Mouse (Mus musculus): ENCODE measurements at regions not wholly inside any gene's neighbourhood (a gene's known extent, or its start where the extent isn't known, plus 50 kb on each side); places are given as distances from the start of the nearest gene placed in this dataset.
"Not testable (repeated sequence)": the region's sequence is repeated elsewhere in the genome, so short reads cannot be mapped to it uniquely, and the experiment has no call there.

- not testable (repeated sequence) for DNase-seq
These were observed 441.4 kb downstream of the Arl6ip6 start for GRCm38 (mm10) chr2:53632816-53633474.

DNA sequence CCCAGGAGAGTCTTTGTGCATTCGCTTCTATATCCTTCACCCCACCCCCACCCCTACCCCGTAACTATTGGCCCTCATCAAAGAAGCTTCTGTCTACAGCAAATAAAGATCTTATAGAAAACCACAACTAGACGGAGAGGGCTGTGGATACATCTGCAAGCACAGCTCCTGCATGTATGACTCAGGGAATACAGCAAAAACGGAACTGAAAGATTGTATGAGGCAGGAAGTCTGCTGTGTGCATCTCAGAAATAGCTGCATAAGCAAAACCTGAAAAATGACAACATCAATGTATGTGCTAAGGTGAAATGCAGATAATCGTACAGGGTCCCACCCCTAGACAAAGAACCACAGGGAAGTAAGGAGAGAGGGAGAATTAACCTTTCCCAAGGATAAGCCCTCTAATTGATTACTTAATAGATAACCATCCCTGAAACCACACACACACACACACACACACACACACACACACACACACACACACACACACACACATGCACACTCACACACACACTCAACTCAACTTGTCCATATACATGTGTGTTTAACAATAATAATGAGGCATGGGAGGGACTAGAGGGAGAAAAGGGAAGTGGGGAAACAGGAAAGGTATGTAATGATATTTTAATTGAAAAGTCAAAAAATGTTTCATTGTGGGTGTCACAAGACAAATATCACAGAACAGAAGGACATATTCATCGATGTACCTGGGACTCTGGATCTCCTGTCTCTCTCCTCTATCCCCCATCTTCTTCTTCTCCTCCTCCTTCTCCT is 416.6 kb downstream of the Rprm start:
- no peak for DNase-seq

GRCm38 (mm10) chr2:53680350-53681011 is 404.9 kb downstream of the Rprm start:
- DNase-seq: no peak

DNA sequence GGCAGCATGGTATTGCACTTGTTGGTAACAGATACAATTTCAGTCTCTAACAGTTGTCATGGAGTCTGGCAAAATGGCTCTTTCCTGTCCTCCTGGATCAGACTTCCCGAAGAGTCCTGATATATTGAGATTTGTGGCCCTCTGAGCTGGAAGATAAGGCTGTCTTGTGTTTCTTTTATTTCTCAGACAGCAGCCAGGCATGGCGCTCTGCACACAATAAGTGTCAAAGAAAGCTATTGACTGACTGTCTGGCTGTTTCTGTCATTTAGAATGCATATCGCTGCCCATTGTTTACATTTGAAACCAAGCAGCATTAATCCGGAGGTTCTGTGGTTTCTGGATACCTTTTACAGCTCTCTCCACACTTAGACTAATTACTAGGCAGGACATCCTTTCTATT is 402.8 kb downstream of the Rprm start:
- no peak for DNase-seq

GRCm38 (mm10) chr2:53687281-53687680 is 398.1 kb downstream of the Rprm start:
- peak; percentile 25 to 52 for DNase-seq

DNA sequence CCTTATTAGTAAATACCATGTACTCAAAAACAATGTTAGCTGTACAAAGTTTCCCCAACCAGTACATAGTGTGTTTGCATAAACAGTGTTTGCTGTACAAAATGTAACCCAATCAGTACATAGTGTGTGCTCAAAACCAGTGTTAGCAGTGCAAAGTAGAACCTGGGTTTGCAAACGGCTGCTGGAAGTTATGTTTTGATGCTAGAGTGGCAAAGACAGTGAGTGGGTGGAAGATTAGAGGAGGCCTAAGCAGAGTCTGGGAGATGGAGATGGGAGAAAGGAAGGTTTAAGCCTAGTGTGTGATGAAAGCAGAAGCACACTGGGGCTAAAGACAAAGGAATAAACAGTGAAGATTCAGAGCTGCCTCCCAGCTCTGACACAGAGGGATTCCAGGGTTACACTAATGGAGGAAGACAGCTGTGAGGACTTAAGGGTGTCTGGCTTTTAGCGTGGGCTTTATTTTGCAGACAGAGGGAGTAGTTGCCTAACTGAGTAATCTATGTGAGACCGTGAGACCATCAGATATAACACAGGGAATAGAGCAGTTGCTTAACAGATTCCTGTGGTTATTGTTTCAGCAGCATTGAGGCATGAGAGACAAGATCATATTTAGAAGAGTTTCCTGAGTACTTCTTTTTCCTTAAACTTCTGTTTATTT is 396.0 kb downstream of the Rprm start:
- DNase-seq: no peak

GRCm38 (mm10) chr2:53691580-53692118 is 393.7 kb downstream of the Rprm start:
- DNase-seq: no peak

GRCm38 (mm10) chr2:53711213-53711612 is 374.1 kb downstream of the Rprm start:
- DNase-seq: peak; percentile 49 to 55

GRCm38 (mm10) chr2:53713106-53713640 is 372.2 kb downstream of the Rprm start:
- no peak for DNase-seq

DNA sequence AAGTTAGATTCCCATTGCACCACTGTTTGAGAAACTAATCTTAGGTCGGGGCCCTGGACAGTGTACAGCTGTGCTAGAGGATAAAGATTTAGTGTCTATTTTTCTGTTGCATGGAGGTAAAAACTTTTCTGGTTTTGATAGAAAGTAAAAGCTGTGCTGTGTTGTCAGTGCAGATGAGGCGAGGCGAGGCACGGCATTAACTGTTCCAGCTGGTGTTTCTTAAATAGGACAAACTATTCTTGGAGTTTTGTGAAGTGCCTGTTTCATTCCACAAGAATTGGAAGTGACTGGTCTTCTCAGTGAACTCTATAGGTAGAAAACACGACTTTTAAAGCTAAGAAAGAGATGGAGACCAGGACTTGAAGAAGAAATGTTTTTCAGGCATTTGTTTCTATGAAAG is 370.3 kb downstream of the Rprm start:
- DNase-seq: peak; percentile 13 to 15

GRCm38 (mm10) chr2:53723231-53723630 is 362.1 kb downstream of the Rprm start:
- DNase-seq: no peak

DNA sequence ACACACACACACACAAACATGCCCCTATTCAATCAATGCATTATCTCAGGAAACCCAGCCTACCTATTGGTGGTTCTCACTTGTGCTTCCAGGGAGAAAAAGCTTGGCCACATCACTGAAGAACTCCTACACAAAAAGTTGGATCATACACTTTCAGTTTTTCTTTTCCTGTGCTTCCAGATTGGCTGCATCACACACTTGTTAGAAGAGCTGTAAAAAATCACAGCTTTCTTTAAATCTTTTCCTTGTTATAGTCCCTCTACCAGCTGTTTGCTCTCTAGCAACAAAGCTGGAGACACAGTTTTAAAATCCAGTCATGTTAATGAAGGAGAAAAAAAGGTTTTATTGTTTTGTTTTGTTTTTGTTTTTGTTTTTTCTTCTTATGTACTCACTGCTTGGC is 356.7 kb downstream of the Rprm start:
- no peak for DNase-seq

DNA sequence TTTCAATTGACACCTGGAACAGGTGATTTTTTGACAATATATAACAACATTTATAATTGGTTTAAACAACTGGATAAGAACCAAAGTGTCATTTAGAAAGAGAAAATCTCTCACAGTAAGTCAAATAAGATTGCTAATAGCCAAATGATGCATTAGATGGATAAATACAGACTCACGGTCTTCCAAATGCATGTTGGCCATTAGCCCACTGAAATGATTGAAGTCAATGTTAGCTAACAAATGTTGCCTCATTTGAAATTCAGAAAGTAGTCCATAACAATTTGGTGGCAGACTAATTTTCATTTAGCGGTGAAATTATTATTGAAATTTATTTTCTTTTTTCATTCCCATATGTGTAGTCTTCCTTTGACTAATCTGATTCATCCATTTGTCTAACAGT is 354.9 kb downstream of the Rprm start:
- DNase-seq: no peak

GRCm38 (mm10) chr2:53763486-53763885 is 321.9 kb downstream of the Rprm start:
- DNase-seq: no peak

- not testable (repeated sequence) for DNase-seq
These were observed 303.3 kb downstream of the Rprm start for GRCm38 (mm10) chr2:53782035-53782434.

- not testable (repeated sequence) for DNase-seq
These were observed 296.8 kb downstream of the Rprm start for GRCm38 (mm10) chr2:53788599-53788998.

- DNase-seq: no peak
These were observed 288.7 kb downstream of the Rprm start for GRCm38 (mm10) chr2:53796605-53797004.

- DNase-seq: no peak
These were observed 281.7 kb downstream of the Rprm start for GRCm38 (mm10) chr2:53803666-53804065.

- no peak for DNase-seq
These were observed 234.4 kb downstream of the Rprm start for GRCm38 (mm10) chr2:53850815-53851528.
